Mouse (Mus musculus) adrenal gland, adult 18-20 months (tissue): ENCODE measurements around the gene Slc16a10. TPM values are rescaled to one million over a fixed set of nuclear protein-coding genes. Genes with fewer than 3 reads are reported as not detected.
A peak's percentile ranks its signal among the peaks of the same experiment; 100 is the strongest.

ENCODE experiments used
- DNase-seq, 2 experiments: peaks; one replicate each; pipeline ENCODE4 v3.0.0; 2021 to 2022; ENCODE audit warnings: low spot score in 2 of 2
- long read RNA-seq, 2 experiments: library from polyadenylated mRNA; stranded (forward); transcript quantifications; one replicate each; pipeline ENCODE4 v2.0.0; 2021
- total RNA-seq, 2 experiments: library from RNA; stranded (reverse); gene quantifications; 1 replicate in 1 of 2; 2 replicates in 1 of 2; pipeline ENCODE4 v1.2.3; 2021

The Slc16a10 gene
- 10 to 100 TPM; 19.8 to 22.9 TPM for total RNA-seq
- long read RNA-seq, experiment 1, full-length matches to known transcripts: 11 of 16 reads
- long read RNA-seq, experiment 1, partial matches to known transcripts: 1 of 16 reads
- long read RNA-seq, experiment 1, other reads (novel, unspliced or antisense): 4 of 16 reads
- long read RNA-seq, experiment 2, full-length matches to known transcripts: 12 of 19 reads
- long read RNA-seq, experiment 2, partial matches to known transcripts: 1 of 19 reads
- long read RNA-seq, experiment 2, other reads (novel, unspliced or antisense): 6 of 19 reads

DNA sequence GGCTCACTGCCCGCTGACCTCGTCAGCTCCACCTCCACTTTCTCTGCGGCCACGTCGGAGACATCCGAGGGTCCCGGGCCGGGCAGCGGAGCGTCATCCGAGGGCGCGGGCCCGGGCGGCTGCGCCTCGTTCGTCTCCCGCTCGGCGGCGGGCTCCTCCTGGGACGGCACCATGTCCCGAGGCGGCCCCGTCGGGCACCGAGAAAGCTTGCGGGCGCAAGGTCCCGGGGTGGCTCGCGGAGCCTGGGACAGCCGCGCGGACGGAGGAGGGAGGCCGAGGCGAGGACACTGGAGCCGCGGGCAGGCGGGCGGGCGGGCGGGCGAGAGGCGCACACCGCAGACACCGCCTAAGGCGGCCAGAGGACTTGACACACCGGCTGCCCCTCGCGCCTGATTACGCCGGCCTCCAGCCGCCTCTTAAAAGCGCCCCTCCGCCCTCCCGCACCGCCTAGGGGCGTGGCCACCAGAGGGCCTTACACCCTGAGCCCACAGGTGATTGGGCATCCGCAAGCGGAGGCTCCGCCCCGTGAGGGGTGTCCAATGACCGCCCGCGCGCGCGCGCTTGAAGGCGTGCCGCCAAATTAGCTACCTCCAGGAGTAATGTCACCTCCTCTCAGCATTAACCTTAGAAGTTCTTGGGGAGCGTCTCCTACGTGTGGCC is at the start of gene Slc16a10:
Slc16a10 (minus strand) TSS at position 395 of the 660 bp plus-strand sequence.
- DNase-seq: peak; percentile 90 to 94

DNA sequence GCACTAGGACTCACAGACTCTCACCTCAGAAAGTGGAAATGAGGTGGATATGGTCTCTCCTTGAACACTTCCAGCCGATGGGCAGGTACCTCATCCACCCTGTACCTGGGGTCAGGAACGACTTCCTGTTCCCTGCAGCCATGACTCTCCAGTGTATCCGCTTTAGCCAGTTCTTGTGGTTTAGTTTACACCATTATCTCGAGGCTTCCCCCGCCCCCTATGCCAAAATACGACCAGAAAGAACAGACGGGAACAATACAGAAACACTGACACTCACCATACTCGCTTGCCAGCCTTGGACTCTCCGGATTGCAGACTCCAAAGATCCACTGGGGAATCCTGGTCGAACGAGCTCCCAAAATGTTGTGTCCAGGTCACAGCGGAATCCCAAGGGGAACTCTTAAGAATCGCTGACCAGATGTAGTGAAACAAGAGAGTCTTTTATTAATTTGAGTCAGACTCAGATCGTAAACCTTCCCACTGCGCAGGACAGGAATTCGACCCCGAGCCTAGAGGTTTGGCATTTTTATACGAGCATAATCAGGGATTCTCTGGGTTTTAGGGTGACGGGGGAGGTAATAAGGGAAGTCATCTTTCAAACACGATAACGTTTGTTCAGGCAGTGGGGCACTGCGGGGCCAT is 49.4 kb upstream of the Slc16a10 start:
- no peak for DNase-seq

DNA sequence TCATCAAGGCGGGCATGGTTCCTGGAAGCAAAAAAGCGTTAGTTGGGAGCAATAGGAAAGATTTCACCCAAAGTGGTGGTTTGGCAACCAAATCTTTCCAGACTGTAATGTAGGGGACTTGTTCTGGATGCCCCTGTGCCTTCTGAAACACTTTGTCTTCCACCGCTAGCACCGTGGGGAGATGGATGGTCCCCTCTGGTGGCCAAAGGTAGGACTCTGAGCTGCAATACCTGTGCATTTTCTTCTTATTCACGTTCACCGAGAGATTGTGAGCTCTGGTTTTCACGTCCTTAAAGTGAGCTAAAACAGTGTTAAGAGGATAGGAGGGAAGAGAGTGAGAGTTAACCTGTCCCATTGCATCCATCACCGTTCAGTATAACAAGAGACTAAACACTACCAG is 48.8 kb upstream of the Slc16a10 start:
- no peak for DNase-seq

DNA sequence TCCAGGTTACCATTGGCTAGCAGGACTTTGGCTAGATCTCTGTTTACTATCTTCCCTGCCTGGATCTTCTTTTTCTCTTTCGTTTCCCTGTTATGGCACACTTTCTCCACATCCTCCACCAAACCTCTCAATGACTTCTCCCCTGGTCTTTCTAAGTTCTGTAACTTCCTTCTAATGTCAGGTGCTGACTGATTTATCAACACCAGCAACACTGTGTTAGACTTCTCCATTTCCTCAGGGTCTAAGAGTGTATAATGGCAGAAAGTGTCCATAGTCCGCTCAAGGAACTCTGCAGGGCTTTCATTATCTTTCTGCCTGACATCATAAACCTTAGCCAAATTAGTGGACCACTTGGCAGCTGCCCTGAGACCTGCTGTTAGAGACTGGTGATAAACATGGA is 47.6 kb upstream of the Slc16a10 start:
- no peak for DNase-seq

DNA sequence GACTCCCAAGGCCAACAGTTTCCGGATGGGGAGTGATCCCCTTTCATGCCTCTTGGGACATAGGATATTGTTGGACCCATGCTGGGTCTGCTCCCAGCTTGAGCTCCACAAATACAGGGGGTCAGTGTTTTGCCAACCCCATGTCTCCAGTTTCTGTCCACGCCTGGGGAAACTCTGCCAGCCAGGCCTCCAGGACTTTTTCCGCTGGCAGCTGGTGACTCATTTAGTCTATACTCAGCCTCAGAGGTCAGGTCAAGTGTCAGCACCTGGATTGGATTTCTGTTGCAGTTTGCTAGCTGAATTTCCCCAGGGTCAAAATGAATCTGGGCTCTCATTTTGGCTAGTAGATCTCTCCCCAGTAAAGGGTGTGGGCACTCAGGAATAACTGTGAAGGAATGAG is 46.8 kb upstream of the Slc16a10 start:
- no peak for DNase-seq

DNA sequence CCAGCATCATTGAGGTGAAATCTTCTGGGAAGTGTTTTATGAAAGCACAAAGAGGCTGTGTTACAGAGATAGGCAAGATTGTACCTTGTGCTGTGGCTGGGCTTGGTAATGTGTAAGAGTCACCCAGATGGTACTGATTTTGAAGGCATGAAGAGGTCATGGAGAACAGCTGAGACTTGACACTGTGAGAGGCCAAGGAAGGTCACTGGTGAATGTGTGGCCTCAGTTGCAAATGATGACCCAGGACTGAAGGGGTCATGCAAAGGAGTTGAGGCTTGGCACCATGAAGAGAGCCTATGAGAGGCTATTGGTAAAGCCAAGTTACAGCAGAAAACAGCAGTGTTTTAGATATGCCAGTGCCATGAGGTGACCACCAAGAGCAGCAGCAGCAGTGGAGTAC is 43.9 kb upstream of the Slc16a10 start:
- no peak for DNase-seq

GRCm38 (mm10) chr10:40180011-40180410 is 38.0 kb upstream of the Slc16a10 start:
- DNase-seq: no peak

GRCm38 (mm10) chr10:40179142-40179541 is 37.1 kb upstream of the Slc16a10 start:
- DNase-seq: no peak

DNA sequence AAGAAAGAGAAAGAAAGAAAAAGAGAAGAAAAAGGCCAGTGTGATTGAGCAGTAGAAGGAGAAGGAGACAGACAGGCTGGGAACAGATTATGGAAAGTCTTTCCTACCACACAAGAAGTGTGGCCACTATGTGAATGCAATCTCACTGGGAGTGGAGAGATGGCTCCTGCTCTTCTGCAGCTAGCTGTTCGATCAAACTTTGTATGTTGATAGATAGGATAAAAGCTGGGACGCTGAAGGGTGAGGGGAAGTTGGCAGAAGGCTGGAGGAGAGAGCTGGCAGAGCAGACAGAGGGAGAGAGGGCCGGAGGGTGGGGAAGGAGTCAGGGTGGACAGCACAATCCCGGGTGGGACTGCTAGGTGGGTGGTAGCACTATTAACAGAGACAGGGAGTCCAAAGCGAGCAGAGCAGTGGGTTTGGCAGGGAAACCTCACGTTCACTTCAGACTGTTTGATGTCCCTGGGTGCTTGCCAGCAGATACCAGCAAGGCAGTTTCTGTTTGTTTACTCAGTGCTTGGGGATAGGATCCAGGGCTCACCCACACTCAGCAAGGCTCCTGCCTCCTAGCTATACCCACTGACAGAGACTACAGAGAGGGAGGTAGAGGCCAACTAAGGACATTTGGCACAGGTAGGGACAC is 35.4 kb upstream of the Slc16a10 start:
- peak; percentile 27 to 44 for DNase-seq

- no peak for DNase-seq
These were observed 30.1 kb upstream of the Slc16a10 start for GRCm38 (mm10) chr10:40172136-40172535.

- DNase-seq: no peak
These were observed 29.2 kb upstream of the Slc16a10 start for GRCm38 (mm10) chr10:40171211-40171610.

- DNase-seq: no peak
These were observed 28.1 kb upstream of the Slc16a10 start for GRCm38 (mm10) chr10:40170141-40170558.

- no peak for DNase-seq
These were observed 27.5 kb upstream of the Slc16a10 start for GRCm38 (mm10) chr10:40169566-40169965.

DNA sequence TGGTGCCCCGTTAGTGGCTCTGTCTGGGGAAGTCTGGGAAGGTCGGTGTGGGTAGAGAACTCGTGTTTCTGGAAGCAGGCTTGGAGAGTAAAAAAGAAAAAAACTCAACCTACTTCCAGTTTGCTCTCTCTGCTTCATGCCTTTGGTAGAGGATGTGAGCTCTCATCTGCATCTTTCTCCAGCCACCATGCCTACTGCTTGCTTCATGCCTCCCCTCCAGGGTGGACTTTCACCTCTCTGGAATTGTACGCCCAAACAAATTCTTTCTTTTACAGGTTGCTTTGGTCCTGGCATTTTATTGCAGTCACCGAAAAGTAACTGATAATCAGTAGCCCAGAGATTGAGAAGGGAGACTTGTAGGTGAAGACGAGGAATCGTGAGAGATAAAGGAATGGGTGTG is 27.0 kb upstream of the Slc16a10 start:
- DNase-seq: no peak

DNA sequence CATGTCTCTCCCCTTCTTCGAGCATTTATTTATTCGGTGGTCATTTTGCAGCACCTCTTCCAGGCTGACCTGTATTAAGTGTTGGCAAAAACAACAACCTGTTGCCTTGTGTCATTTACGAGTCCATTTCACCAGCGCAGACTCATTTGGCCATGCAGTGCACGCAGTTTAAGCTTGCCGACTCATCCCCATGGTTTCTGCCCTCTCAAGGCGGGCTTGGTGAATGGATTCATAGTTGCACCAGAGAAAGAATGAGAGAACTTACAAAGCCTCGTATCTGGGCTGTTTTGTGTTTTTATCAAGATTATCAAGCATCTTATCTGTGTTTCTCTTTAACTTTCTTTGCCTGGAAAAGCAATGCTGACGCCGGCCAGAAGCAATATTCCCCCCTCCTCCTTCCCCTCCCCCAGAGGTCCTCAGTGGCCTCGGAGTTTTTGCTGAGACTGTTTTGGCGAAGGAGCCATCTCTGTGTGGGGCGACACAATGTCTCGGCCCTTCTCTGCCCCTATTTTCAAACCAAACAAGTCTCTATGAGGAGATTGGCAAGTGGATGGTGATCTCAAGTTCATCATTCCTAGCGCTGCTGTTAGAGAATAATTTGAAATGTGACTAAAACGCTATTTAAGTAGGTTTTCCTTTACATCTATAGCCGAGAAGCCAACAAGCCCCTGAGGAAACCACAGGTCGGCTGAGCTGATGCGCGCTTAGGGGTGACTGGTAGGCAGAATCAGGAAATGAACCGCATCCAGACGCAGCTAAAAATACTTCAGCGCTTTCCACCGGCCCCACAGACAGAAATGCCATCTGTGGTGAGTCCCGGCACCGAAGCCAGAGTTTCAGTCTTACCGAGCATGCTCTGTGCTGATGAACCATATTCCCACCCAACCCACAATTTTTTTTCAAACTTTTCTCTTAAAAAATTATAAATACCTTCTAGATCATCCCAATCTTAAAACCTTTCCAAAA is 22.6 kb upstream of the Slc16a10 start:
- DNase-seq: no peak

DNA sequence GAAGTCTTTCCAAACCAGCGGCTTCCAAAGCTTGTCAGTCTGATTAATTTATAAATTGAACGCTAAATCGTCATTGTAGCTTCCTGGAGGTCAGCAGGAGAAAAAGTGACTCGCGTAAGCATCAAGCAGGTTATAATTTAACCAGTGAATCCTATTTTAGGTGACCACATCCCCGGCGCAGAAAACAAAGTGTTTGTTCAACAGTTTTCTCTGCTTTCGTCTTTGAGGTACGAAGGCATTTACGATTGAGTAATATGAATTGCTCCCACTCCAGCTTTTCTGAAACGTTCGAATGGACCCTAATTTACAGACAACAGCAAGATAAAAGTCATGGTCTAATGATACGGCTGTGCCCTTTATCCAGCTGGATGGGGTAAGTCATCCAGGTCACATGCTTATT is 21.9 kb upstream of the Slc16a10 start:
- DNase-seq: no peak

- DNase-seq: no peak
These were observed 21.3 kb upstream of the Slc16a10 start for GRCm38 (mm10) chr10:40163338-40163737.

DNA sequence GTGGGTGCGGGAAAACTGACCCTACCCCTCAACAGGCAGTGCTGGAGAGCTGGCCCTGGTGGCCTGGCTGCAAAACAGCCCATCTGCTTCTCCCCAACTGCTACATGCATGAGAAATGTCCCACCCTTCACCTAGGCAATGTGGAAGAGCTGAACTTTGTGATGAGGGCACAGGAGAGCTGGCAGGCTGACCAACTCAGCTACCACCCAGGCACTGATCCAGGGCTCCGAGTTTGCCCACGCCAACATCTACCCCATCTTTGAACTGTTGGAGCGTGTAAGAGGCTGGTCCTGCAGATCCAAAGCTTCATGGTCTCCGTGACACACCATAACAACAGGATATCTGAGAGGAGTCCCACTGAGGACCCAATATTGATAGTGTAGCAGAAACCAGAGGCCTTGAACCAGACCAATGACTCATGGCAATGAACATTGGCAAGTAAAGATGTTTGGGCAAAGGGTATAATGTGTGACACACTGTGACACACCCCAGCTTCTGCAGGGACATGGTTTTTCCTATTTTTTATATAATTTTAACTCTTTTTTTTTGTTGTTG is 19.7 kb upstream of the Slc16a10 start:
- DNase-seq: no peak

DNA sequence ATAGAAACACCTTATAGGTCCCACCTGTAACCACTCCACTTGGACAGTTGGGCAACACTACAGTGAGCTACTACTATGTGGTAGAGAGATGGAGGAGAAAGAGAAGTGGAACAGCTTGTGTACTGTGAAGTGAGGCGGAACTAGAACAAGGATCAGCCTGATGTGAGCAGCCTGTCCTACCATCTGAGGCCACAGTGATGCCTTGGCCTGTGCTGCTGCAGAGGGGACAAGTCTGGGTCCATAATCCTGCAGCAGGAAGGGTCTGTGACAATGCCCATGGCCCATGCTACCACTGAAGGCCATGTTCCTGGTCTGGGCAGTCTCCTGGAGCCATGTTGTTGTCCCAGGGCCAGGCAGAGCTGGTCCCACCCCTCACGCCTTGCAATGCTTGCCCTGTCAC is 19.2 kb upstream of the Slc16a10 start:
- no peak for DNase-seq

DNA sequence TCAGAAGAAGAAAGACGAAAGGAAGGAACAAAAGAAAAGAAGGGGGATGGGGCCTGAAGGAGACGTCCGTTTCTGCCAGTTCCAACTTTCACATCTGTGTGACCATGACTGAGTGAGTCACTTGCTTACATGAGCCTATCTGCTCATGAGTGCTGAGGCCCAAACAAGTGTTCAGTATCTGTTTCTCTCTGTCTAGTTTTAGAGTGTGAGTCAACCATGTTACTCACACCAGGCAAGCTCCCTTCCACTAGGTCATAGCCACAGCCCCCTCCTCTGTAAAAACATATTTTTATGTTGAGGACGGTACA is 10.4 kb upstream of the Slc16a10 start:
- DNase-seq: no peak
